Mouse (Mus musculus): ENCODE measurements around the gene Olfr709-ps1. TPM values are rescaled to one million over a fixed set of nuclear protein-coding genes. Genes with fewer than 3 reads are reported as not detected.

Olfr709-ps1 gene
- polyA plus RNA-seq (2017; shearing (Covaris generic)): not detected

GRCm38 (mm10) chr7:106932119-106932518, at the start of gene Olfr709-ps1:
TSS of gene Olfr709-ps1 (minus strand) at chr7:106932219.

GRCm38 (mm10) chr7:106975353-106975752, 43.3 kb upstream of the Olfr709-ps1 start, which contains the start of gene Olfr711:
TSS of gene Olfr711 (minus strand) at chr7:106975453.

GRCm38 (mm10) chr7:106963837-106964236, 31.8 kb upstream of the Olfr709-ps1 start, which contains the start of gene Olfr6:
TSS of gene Olfr6 (minus strand) at chr7:106963937.

GRCm38 (mm10) chr7:106948212-106948611, 16.2 kb upstream of the Olfr709-ps1 start, which contains the start of gene Olfr710:
TSS of gene Olfr710 (minus strand) at chr7:106948312.

GRCm38 (mm10) chr7:106907676-106908075, 24.3 kb downstream of the Olfr709-ps1 start, which contains the start of gene Olfr1532-ps1:
TSS of gene Olfr1532-ps1 (plus strand) at chr7:106908001.

GRCm38 (mm10) chr7:106901141-106901540, 30.9 kb downstream of the Olfr709-ps1 start, which contains the start of gene Olfr707:
TSS of gene Olfr707 (minus strand) at chr7:106901241.

GRCm38 (mm10) chr7:106888062-106888461, 44.0 kb downstream of the Olfr709-ps1 start, which contains the start of gene Olfr706:
TSS of gene Olfr706 (minus strand) at chr7:106888162.

GRCm38 (mm10) chr7:106876791-106877190, 55.2 kb downstream of the Olfr709-ps1 start, which contains the start of gene Olfr705:
TSS of gene Olfr705 (minus strand) at chr7:106876891.

Other genes starting within 250 kb of the Olfr709-ps1 start
- not detected for gene Olfr694, start 240.4 kb downstream of the Olfr709-ps1 start, polyA plus RNA-seq (2017; shearing (Covaris generic))
- not detected for gene Olfr695, start 215.8 kb downstream of the Olfr709-ps1 start, polyA plus RNA-seq (2017; shearing (Covaris generic))
- not detected for gene Olfr697, start 189.8 kb downstream of the Olfr709-ps1 start, polyA plus RNA-seq (2017; shearing (Covaris generic))
- gene Olfr698, start 176.8 kb downstream of the Olfr709-ps1 start, polyA plus RNA-seq (2017; shearing (Covaris generic)): not detected
- gene Olfr699, start 139.0 kb downstream of the Olfr709-ps1 start, polyA plus RNA-seq (2017; shearing (Covaris generic)): not detected
- not detected for gene Olfr700, start 123.4 kb downstream of the Olfr709-ps1 start, polyA plus RNA-seq (2017; shearing (Covaris generic))
- gene Olfr701, start 118.1 kb downstream of the Olfr709-ps1 start, polyA plus RNA-seq (2017; shearing (Covaris generic)): not detected
- gene Olfr702, start 98.3 kb downstream of the Olfr709-ps1 start, polyA plus RNA-seq (2017; shearing (Covaris generic)): not detected
- gene Olfr703, start 88.9 kb downstream of the Olfr709-ps1 start, polyA plus RNA-seq (2017; shearing (Covaris generic)): not detected
- gene Olfr704, start 69.0 kb downstream of the Olfr709-ps1 start, polyA plus RNA-seq (2017; shearing (Covaris generic)): not detected
- gene Olfr705, start 55.3 kb downstream of the Olfr709-ps1 start, polyA plus RNA-seq (2017; shearing (Covaris generic)): not detected
- gene Olfr706, start 44.1 kb downstream of the Olfr709-ps1 start, polyA plus RNA-seq (2017; shearing (Covaris generic)): not detected
- gene Olfr707, start 31.0 kb downstream of the Olfr709-ps1 start, polyA plus RNA-seq (2017; shearing (Covaris generic)): not detected
- gene Olfr1532-ps1, start 24.2 kb downstream of the Olfr709-ps1 start, polyA plus RNA-seq (2017; shearing (Covaris generic)): not detected
- gene Olfr710, start 16.1 kb upstream of the Olfr709-ps1 start, polyA plus RNA-seq (2017; shearing (Covaris generic)): not detected
- not detected for gene Olfr6, start 31.7 kb upstream of the Olfr709-ps1 start, polyA plus RNA-seq (2017; shearing (Covaris generic))
- gene Olfr711, start 43.2 kb upstream of the Olfr709-ps1 start, polyA plus RNA-seq (2017; shearing (Covaris generic)): not detected
- gene Olfr2, start 73.9 kb upstream of the Olfr709-ps1 start, polyA plus RNA-seq (2017; shearing (Covaris generic)): not detected
- not detected for gene Olfr713, start 99.0 kb upstream of the Olfr709-ps1 start, polyA plus RNA-seq (2017; shearing (Covaris generic))
- not detected for gene Olfr714, start 138.8 kb upstream of the Olfr709-ps1 start, polyA plus RNA-seq (2017; shearing (Covaris generic))
- not detected for gene Olfr17, start 161.0 kb upstream of the Olfr709-ps1 start, polyA plus RNA-seq (2017; shearing (Covaris generic))
- gene Olfr715b, start 178.2 kb upstream of the Olfr709-ps1 start, polyA plus RNA-seq (2017; shearing (Covaris generic)): not detected
- gene Olfr715, start 198.9 kb upstream of the Olfr709-ps1 start, polyA plus RNA-seq (2017; shearing (Covaris generic)): not detected
- not detected for gene Olfr716, start 206.1 kb upstream of the Olfr709-ps1 start, polyA plus RNA-seq (2017; shearing (Covaris generic))
- not detected for gene Nlrp14, start 234.8 kb upstream of the Olfr709-ps1 start, polyA plus RNA-seq (2017; shearing (Covaris generic))

Measured in activated CD4-positive, CD25-positive, alpha-beta regulatory T cell, adult 9 weeks (primary cell).